Mouse (Mus musculus) heart, embryonic 14.5 days (tissue): Measurements from ENCODE around the gene B3gat1. TPM values are rescaled to one million over a fixed set of nuclear protein-coding genes. Genes with fewer than 3 reads are reported as not detected.

Experiments used
- ATAC-seq: fragments of 200-750 bp; cut with Nextera tagmentation; 2 replicates; pipeline ENCODE4 v1.8.0; 2017; ENCODE audit warnings: low read depth, moderate TSS enrichment; ENCODE audit not compliant: insufficient number of reproducible peaks, insufficient read depth, low FRiP score
- H3K27ac ChIP-seq, 2 experiments: fragments of 200-500 bp in 1 of 2; fragments of 300-500 bp in 1 of 2; sonication (generic) in 1 of 2; replicated peaks in 1 of 2; 2 replicates each; pipeline ENCODE4 v1.5.1; 2012 to 2014; ENCODE audit warnings: low read depth in 2 of 2, low read length in 2 of 2, control low read depth in 1 of 2, mild to moderate bottlenecking in 1 of 2, mixed read lengths in 1 of 2; ENCODE audit not compliant: control insufficient read depth in 1 of 2, insufficient read depth in 1 of 2
- H3K27me3 ChIP-seq: fragments of 300-500 bp; sonication (generic); 2 replicates; pipeline ENCODE4 v1.6.1; 2014; ENCODE audit warnings: mild to moderate bottlenecking, low read length, control low read depth; ENCODE audit not compliant: control insufficient read depth, insufficient read depth
- H3K36me3 ChIP-seq: fragments of 300-500 bp; sonication (generic); 2 replicates; pipeline ENCODE4 v1.6.1; 2014; ENCODE audit warnings: mild to moderate bottlenecking, control low read depth, low read length, mixed read lengths; ENCODE audit not compliant: control insufficient read depth, insufficient read depth
- H3K4me1 ChIP-seq, 2 experiments: fragments of 200-500 bp in 1 of 2; fragments of 300-500 bp in 1 of 2; sonication (generic) in 1 of 2; 2 replicates each; pipeline ENCODE4 v1.6.1; 2012 to 2014; ENCODE audit warnings: low read length in 2 of 2, control low read depth in 1 of 2, mixed read lengths in 1 of 2; ENCODE audit not compliant: control insufficient read depth in 2 of 2, insufficient read depth in 2 of 2
- H3K4me2 ChIP-seq: fragments of 300-500 bp; sonication (generic); 2 replicates; pipeline ENCODE4 v1.6.1; 2014; ENCODE audit warnings: mild to moderate bottlenecking, low read length
- H3K4me3 ChIP-seq, 2 experiments: fragments of 200-500 bp in 1 of 2; fragments of 300-500 bp in 1 of 2; sonication (generic) in 1 of 2; 2 replicates each; pipeline ENCODE4 v1.5.1; 2012 to 2014; ENCODE audit warnings: low read length in 2 of 2, mild to moderate bottlenecking in 2 of 2, control low read depth in 1 of 2, low read depth in 1 of 2, moderate library complexity in 1 of 2; ENCODE audit not compliant: control insufficient read depth in 1 of 2, insufficient read depth in 1 of 2
- H3K9ac ChIP-seq: fragments of 300-500 bp; sonication (generic); 2 replicates; pipeline ENCODE4 v1.6.1; 2014; ENCODE audit warnings: mild to moderate bottlenecking, low read length
- H3K9me3 ChIP-seq: fragments of 300-500 bp; sonication (generic); 2 replicates; pipeline ENCODE4 v1.6.1; 2016; ENCODE audit warnings: low read length, control low read depth; ENCODE audit not compliant: control insufficient read depth
- WGBS: fragments of 180-500 bp; shearing (Covaris S2); extraction: QIAGEN DNeasy Blood & Tissue Kit; methylation state at CpG from one replicate; pipeline ENCODE4 v1.1.7; 2014; 5-methylcytosine and 5-hydroxymethylcytosine counted together
- polyA plus RNA-seq: library from polyadenylated mRNA; unstranded; fragments of >200 nt; fragmentation: Nextera tagmentation; extraction: Ambion mirVana; gene quantifications from 2 replicates; pipeline ENCODE4 v1.2.1, GENCODE M21; 2014

Gene B3gat1
- not detected in 2 replicates for polyA plus RNA-seq

- Histone ChIP-seq H3K9me3 (no peaks in the 10 kb centered on the region), H3K4me3 (peak within 1 kb of the TSS; percentile 29 to 46), H3K4me2 (peak within 1 kb of the TSS; percentile 85), H3K36me3 (no peaks in the 10 kb centered on the region), H3K9ac (0 out of 2 replicates have a peak within 1 kb of the TSS, but pooled peaks have one; percentile 8), H3K27ac (no peak within 1 kb of the TSS), H3K27me3 (peaks cover 56% of the 10 kb centered on the region), H3K4me1 (peaks cover 0 to 8% of the 10 kb centered on the region in 2 experiments; a peak in 1 of 4 replicates)
- peak; percentile 31; the same call in 1 of the 2 replicates for ATAC-seq
- 2% methylated on average over 59 of the region's 65 CpGs for WGBS
These were observed at the start of gene B3gat1 for GRCm38 (mm10) chr9:26733206-26733891. Gene B3gat1 (plus strand): TSS chr9:26733728.

GRCm38 (mm10) chr9:26689171-26689570, 44.4 kb upstream of the B3gat1 start:
- WGBS = 48% methylated on average over 1 of the region's 1 CpGs
- ATAC-seq = no peak
- H3K27me3 ChIP-seq = no peaks in the 10 kb centered on the region
- H3K4me3 ChIP-seq = no peak overlapping the region
- H3K27ac ChIP-seq = no peak overlapping the region
- no peaks in the 10 kb centered on the region for H3K4me1 ChIP-seq
- no peaks in the 10 kb centered on the region for H3K9me3 ChIP-seq
- H3K4me2 ChIP-seq = no peak overlapping the region
- no peaks in the 10 kb centered on the region for H3K36me3 ChIP-seq
- H3K9ac ChIP-seq = no peak overlapping the region

GRCm38 (mm10) chr9:26689956-26690698, 43.4 kb upstream of the B3gat1 start:
- H3K9me3 ChIP-seq = no peaks in the 10 kb centered on the region
- no peak for ATAC-seq
- no peaks in the 10 kb centered on the region for H3K27me3 ChIP-seq
- H3K4me1 ChIP-seq = no peaks in the 10 kb centered on the region
- H3K4me2 ChIP-seq = no peak overlapping the region
- no peak overlapping the region for H3K9ac ChIP-seq
- no peak overlapping the region for H3K27ac ChIP-seq
- no peak overlapping the region for H3K4me3 ChIP-seq
- 57% methylated on average over 7 of the region's 7 CpGs for WGBS
- H3K36me3 ChIP-seq = no peaks in the 10 kb centered on the region

- WGBS = 75% methylated on average over 4 of the region's 4 CpGs
- Histone ChIP-seq H3K9me3 (no peaks in the 10 kb centered on the region), H3K4me1 (no peaks in the 10 kb centered on the region), H3K9ac (no peak overlapping the region), H3K27ac (no peak overlapping the region), H3K27me3 (no peaks in the 10 kb centered on the region), H3K4me2 (no peak overlapping the region), H3K4me3 (no peak overlapping the region), H3K36me3 (no peaks in the 10 kb centered on the region)
- ATAC-seq = no peak
These were observed 40.9 kb upstream of the B3gat1 start for GRCm38 (mm10) chr9:26692641-26693040.

- Histone ChIP-seq H3K4me2 (no peak overlapping the region), H3K27me3 (no peaks in the 10 kb centered on the region), H3K4me3 (no peak overlapping the region), H3K9me3 (no peaks in the 10 kb centered on the region), H3K36me3 (no peaks in the 10 kb centered on the region), H3K27ac (no peak overlapping the region), H3K9ac (no peak overlapping the region), H3K4me1 (no peaks in the 10 kb centered on the region)
- ATAC-seq = no peak
- 74% methylated on average over 3 of the region's 3 CpGs for WGBS
These were observed 38.9 kb upstream of the B3gat1 start for GRCm38 (mm10) chr9:26694656-26695055.

- no peak overlapping the region for H3K4me2 ChIP-seq
- H3K27me3 ChIP-seq = no peaks in the 10 kb centered on the region
- no peak overlapping the region for H3K4me3 ChIP-seq
- no peak overlapping the region for H3K9ac ChIP-seq
- no peak for ATAC-seq
- no peaks in the 10 kb centered on the region for H3K36me3 ChIP-seq
- H3K4me1 ChIP-seq = no peaks in the 10 kb centered on the region
- H3K27ac ChIP-seq = no peak overlapping the region
- WGBS = 75% methylated on average over 5 of the region's 5 CpGs
- no peaks in the 10 kb centered on the region for H3K9me3 ChIP-seq
These were observed 38.4 kb upstream of the B3gat1 start for GRCm38 (mm10) chr9:26695178-26695577.

GRCm38 (mm10) chr9:26698286-26698685, 35.2 kb upstream of the B3gat1 start:
- Histone ChIP-seq H3K27ac (no peak overlapping the region), H3K4me2 (no peak overlapping the region), H3K9me3 (no peaks in the 10 kb centered on the region), H3K27me3 (no peaks in the 10 kb centered on the region), H3K4me3 (no peak overlapping the region), H3K9ac (no peak overlapping the region), H3K36me3 (no peaks in the 10 kb centered on the region), H3K4me1 (no peaks in the 10 kb centered on the region)
- 52% methylated on average over 2 of the region's 2 CpGs for WGBS
- ATAC-seq = no peak
